Mouse (Mus musculus): ENCODE data around the gene Nedd9.

Nedd9 gene

GRCm38 (mm10) chr13:41418198-41418869, 68.8 kb downstream of the Nedd9 start:
- no peak for DNase-seq (ENCODE audit: extremely low read depth, insufficient read length, low spot score)

DNA sequence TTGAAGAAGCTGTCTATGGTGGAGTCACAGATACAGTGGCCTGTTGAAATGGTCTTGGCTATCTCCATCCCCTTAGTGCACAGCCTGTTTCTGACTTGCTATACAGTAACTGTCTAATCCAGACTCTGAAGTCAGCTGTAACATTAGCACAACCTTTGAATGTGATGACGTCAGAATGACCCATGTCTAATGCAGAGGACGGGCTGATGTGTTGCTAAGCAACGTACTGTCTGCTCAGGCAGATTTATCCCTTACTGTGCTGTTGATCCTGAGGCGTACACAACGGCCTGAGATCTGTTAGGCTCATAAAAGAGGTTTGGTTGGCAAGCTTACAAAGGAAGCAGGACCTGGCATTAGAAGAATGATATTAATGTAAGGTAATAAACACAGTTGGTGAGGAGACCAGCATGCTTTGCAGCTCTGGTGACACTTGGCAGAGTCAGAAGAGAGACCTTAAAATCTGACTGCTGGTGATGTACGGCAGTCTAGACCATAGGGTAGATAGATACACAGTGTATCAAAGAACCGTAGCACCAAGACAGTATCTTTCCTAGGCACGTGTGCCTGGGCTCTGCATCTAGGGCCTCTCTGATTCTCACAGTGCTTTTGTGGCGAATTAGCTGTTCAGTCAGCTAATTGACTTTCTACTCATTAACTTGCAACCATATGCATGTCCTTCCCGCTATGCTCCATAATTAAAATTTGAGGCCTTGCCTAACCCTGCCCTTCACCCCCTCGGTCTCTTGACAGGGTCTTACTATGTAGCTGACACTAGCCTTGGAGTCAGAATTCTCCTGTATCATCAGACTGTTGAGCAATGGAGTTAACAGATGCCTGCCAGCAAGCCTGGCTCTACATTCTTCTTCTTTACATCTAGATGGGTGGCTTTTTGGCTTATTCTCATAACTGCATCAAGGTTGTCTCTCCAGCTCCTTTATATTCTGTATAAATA, 70.8 kb downstream of the Nedd9 start:
- no peak for DNase-seq (ENCODE audit: extremely low read depth, insufficient read length, low spot score)

DNA sequence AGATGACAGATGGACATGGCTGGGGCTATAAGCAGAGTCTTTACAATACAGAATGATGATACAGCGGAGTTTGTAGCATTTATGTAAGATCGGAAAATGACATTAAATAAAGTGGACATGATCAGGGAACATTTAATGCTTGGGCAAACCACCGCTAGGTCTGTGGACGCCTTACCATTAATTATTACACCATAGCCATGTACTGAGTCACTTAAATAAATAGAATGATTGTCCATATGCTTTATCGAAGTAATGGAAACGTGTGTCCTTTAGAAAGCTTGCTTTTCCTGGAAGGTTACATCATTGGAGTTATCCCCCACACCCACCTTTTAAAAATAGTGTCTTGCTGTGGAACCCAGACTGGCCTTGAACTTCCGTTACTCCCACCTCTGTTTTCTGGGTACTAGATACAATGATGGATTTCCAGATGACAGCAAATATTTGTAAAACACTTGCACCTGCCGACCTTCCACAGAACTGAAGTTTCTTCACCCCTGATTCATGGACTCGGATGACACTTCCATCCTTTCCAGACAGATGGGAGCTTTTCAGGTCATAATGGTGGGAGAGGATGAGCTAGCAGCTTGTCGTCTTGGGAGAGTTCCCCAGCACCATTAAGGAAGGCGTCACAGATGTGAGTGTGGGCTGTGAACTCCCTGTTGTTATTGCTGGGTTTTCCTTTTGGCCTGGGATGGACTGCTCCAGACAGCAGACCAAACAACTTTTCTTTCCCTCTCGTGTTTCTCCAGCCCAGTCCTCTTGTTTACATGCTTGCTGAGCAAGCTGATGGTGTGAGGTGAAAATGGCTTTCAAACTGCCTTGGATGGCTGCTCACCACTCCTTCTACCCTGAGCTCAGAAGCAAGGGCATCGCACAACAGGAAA, 76.7 kb downstream of the Nedd9 start:
- DNase-seq (ENCODE audit: extremely low read depth, insufficient read length, low spot score) = no peak

DNA sequence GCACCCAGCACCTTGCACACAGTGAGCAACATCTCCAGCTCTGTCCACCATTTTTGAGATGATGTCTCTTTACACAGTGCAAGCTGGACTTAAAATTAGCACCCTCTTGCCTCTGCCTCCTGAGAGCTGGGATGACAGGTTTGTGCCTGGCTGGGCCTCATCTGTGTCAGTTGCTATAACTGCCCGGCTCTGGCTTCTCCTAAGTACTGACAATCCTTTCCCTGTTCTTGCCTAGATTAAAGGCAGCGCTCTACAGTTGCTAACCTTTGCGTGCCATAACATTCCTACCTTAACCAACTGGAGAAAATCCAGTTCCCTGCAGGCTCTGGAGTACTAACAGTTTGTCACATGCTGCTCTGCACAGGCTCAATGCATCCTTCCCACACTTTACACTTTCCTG, 77.9 kb downstream of the Nedd9 start:
- DNase-seq (ENCODE audit: extremely low read depth, insufficient read length, low spot score) = no peak

- DNase-seq (ENCODE audit: extremely low read depth, insufficient read length, low spot score) = no peak
Observed at GRCm38 (mm10) chr13:41408374-41408952, 78.7 kb downstream of the Nedd9 start.

DNA sequence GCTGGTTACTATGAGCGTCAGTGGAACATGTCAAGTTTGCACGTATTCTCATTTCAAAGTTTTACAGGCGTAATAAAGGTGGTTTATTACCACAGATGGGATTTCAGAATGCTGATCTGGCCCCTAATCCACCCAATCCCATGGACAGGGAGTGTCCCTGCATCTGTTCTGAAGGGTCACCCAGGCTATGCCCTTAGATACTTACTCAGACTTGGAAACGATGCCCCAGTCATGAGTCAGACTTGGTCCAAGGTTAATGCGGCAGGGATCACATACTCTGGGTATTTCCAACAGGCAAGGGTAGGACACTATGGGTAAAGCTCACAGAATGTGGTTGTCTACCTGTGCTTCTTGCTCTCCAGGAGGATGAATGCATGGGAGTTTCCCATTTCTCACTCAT, 82.2 kb downstream of the Nedd9 start:
- DNase-seq (ENCODE audit: extremely low read depth, insufficient read length, low spot score) = peak; percentile 32

DNA sequence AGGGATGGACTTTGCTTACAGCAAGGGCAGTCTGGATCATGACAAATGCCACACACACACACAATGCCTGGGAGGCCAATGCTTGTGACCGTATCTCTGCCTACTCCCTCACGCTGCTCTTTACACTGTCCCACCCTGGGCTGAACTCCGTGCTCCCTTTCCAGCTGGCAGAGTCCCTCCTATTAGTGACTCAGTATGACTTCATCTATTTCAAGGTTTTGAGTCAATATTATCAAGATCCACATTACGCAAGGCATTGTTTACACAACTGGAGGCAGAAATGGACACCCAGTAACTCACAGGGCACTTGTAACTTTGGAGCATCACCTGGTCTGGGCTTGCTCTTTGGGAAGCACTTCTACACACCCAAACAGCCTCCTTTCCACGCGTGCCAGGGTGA, 83.3 kb downstream of the Nedd9 start:
- peak; percentile 73 for DNase-seq (ENCODE audit: extremely low read depth, insufficient read length, low spot score)

- peak; percentile 51 for DNase-seq (ENCODE audit: extremely low read depth, insufficient read length, low spot score)
Observed at GRCm38 (mm10) chr13:41402441-41403003, 84.6 kb downstream of the Nedd9 start.

GRCm38 (mm10) chr13:41401775-41402174, 85.4 kb downstream of the Nedd9 start:
- peak; percentile 55 for DNase-seq (ENCODE audit: extremely low read depth, insufficient read length, low spot score)

DNA sequence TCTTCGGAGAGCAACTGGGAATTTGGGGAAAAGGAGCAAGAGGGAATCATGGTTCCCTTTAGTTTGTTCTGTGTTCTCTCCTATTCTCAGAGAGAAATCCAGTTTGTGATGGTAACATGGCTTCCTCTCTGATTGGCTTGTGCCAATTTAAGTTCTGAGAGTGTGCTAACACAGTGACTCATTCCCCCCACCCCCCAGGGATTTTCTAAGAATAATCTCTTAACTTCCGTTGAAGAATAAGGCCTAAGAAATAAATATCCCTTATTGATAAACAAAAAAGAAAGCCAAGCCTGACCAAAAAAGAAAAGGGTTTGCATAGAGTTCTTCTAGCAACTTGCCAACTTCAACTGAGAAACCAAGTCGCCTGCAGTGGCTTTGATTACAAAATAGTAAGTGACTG, 86.9 kb downstream of the Nedd9 start:
- DNase-seq (ENCODE audit: extremely low read depth, insufficient read length, low spot score) = no peak

DNA sequence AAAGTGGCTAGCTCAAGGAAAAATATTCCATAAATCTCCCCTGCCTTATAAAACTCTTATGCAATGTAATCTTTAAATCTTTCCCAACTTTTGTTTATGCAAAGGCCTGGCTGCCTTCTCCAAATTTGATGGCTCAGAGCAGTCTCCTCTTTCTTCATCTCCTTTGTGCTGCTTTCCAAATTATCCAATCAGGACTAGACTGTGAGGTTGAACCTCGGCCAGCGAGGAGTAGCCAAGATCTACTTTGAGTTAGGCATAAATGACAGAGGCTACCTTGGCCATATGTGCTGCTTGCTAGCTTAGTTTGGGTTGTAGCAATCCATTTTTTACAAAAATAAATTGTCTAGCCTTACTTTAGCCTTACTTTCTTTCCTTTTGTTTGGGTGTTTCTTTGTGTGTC, 95.0 kb downstream of the Nedd9 start:
- DNase-seq (ENCODE audit: extremely low read depth, insufficient read length, low spot score) = no peak

DNA sequence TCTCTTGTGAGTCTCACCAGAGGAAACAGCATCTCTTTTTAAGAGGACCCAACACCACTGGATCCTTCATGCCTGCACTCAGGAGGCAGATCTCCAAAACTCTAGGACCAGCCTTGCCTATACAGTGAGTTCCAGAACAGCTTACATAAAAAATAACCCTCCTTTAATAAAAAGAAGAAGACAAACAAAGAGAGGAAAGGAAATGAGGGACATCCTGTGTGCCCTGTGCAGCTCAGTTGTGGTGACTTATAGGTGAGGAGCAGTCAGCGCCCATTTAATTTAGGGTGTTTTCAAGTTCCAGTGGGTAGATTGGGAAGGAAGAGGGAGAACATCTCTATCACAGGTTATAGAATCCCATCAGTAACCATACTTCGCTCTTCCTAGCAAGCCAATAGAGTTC, 96.5 kb downstream of the Nedd9 start:
- DNase-seq (ENCODE audit: extremely low read depth, insufficient read length, low spot score) = no peak

DNA sequence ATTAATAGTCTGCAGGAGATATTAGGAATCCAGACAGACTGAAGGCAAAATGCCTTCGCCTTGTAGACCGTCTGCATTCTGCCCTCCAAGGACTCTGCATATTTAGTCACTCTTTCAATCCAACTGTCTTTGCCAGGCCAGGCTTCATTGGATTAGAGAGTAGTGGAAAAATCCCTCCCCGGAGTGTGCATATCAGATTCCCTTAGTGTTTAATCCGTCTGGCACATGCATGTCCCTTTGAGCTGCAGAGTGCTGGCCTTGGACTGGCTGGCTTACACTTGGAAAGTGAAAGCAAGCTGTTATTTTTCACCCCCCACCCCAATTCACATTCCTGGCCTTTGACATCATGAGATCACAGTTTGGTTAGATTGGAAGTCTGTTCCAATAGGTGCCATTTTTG, 100.6 kb downstream of the Nedd9 start:
- no peak for DNase-seq (ENCODE audit: extremely low read depth, insufficient read length, low spot score)

- DNase-seq (ENCODE audit: extremely low read depth, insufficient read length, low spot score) = no peak
Observed at GRCm38 (mm10) chr13:41384896-41385295, 102.3 kb downstream of the Nedd9 start.

- no peak for DNase-seq (ENCODE audit: extremely low read depth, insufficient read length, low spot score)
Observed at GRCm38 (mm10) chr13:41382635-41383034, 104.5 kb downstream of the Nedd9 start.

DNA sequence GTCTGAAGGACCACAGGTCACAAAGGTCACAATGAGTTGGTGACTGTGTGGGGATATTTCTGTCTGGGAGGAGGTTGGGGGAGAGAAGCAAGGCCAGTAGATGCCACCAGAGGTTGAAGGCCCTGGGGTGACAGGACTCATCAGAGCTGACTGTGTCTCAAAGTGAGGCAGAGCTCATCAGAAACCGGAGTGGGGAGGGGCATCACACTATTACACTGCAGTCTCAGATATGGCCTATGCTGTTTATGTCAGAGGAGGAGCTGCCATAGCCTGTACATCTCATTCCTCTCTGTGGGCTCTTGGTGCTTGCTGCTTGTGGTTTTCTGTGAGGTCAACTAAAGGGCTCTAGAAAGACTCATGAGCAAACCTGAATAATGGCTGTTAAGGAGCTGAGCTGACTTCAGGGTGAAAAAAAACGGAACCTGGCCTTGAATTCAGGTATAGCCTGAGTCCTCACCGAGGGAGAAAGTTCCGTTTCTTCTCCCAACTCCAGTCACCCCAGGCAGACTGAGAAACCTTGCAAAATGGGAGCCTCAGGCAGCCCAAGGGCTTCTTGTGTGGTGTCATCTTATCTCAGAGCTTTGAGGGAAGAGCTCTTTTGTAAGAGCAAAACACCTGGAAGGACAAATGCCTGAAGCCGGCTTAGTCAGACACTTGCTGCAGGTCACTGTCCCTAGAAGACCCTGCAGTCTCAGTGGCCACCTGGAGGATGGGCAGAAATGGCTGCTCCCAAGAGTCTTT, 105.2 kb downstream of the Nedd9 start:
- DNase-seq (ENCODE audit: extremely low read depth, insufficient read length, low spot score) = no peak

DNA sequence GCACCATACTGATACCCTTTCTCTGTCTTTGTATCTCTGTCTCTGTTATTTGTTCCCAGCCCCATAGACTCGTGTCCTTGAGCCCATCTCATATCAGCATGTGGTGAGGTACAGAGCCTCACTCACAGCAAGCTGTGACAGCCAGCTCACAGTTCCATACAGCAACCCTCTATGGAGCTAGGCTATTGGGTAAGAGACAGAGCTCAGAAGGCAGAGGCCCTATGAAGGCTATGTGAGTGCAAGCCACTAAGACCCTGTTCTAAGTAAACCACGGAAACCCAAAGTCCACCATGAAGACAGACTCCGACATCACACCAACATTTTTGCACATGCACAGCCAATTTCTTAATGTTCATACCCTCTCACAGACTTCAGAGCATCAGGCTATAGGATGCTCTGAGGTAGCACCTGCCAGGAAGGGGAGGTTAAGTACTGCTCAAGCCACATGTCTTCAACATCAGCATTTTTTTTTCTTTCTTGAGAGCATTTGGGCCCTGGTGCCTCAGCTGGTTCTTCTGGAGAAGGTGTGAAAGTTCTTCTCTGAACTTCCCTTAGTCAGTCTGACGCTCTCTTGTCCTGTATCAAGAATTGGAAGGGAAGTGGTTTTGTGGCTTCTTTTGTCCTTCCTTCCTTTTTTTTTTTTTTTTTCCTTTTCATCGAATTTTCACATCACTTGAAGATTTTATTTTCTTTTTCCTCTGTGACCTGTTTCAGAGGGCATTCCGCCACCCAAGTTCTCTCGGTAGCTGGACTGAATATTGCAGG, 105.9 kb downstream of the Nedd9 start:
- DNase-seq (ENCODE audit: extremely low read depth, insufficient read length, low spot score) = no peak

- DNase-seq (ENCODE audit: extremely low read depth, insufficient read length, low spot score) = no peak
Observed at GRCm38 (mm10) chr13:41379951-41380465, 107.2 kb downstream of the Nedd9 start.

DNA sequence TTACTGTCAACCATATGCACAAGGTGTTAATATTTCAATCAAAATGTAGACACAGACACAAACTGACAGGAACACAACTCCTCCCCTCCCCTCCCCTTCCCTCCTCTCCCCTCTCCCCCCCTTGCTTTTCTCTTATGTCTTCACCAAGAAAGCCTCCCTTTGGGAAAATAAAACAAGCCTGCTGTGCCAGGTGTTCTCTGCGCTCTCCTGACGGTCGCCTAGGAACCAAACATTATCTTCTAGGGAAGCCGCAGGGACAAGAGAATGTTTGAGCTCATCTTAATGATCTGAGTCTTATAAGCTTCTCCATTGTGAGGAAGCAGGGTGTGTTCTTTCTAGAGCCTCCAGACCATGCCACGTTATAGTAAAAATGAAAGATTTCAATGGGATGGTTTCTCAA, 108.7 kb downstream of the Nedd9 start:
- no peak for DNase-seq (ENCODE audit: extremely low read depth, insufficient read length, low spot score)

All from 3134 (cell line).